Mouse (Mus musculus) intestine, postnatal 0 days (tissue): Measurements from ENCODE around the gene Jak2. TPM values are rescaled to one million over a fixed set of nuclear protein-coding genes. Genes with fewer than 3 reads are reported as not detected.

Experiments used
- ATAC-seq: fragments of 200-750 bp; cut with Nextera tagmentation; 2 replicates; pipeline ENCODE4 v1.8.0; 2017; ENCODE audit warnings: mild to moderate bottlenecking, moderate TSS enrichment, moderate library complexity
- H3K27ac ChIP-seq: fragments of 300-500 bp; sonication (generic); 2 replicates; pipeline ENCODE4 v1.5.1; 2014; ENCODE audit warnings: mild to moderate bottlenecking, low read depth, low read length, moderate library complexity
- H3K27me3 ChIP-seq: fragments of 300-500 bp; sonication (generic); replicated peaks from 2 replicates; pipeline ENCODE4 v1.6.1; 2014; ENCODE audit warnings: low read length, mixed read lengths; ENCODE audit not compliant: control insufficient read depth, insufficient read depth
- H3K36me3 ChIP-seq: fragments of 300-500 bp; sonication (generic); 2 replicates; pipeline ENCODE4 v1.6.1; 2014; ENCODE audit warnings: mild to moderate bottlenecking, moderate library complexity; ENCODE audit not compliant: control insufficient read depth, insufficient read depth
- H3K4me1 ChIP-seq: fragments of 300-500 bp; sonication (generic); replicated peaks from 2 replicates; pipeline ENCODE4 v1.6.1; 2014; ENCODE audit warnings: antibody characterized with exemption, low read length, mixed read lengths; ENCODE audit not compliant: control insufficient read depth, insufficient read depth
- H3K4me2 ChIP-seq: fragments of 300-500 bp; sonication (generic); replicated peaks from 2 replicates; pipeline ENCODE4 v1.6.1; 2014; ENCODE audit warnings: low read depth, mild to moderate bottlenecking, moderate library complexity
- H3K4me3 ChIP-seq: fragments of 300-500 bp; sonication (generic); 2 replicates; pipeline ENCODE4 v1.5.1; 2014; ENCODE audit warnings: low read depth, low read length
- H3K9ac ChIP-seq: fragments of 300-500 bp; sonication (generic); 2 replicates; pipeline ENCODE4 v1.6.1; 2014; ENCODE audit warnings: mild to moderate bottlenecking, low read depth, low read length
- H3K9me3 ChIP-seq: fragments of 300-500 bp; sonication (generic); 2 replicates; pipeline ENCODE4 v1.6.1; 2016; ENCODE audit warnings: mixed run types; ENCODE audit not compliant: control insufficient read depth
- CTCF ChIP-seq: sonication (generic); IDR thresholded peaks from 2 replicates; pipeline ENCODE4 v1.5.1; 2016; ENCODE audit warnings: low read depth, mild to moderate bottlenecking, control low read depth, antibody characterized with exemption, moderate library complexity
- WGBS: fragments of 180-500 bp; shearing (Covaris S2); extraction: QIAGEN DNeasy Blood & Tissue Kit; methylation state at CpG from one replicate; pipeline ENCODE4 v1.1.7; 2014; 5-methylcytosine and 5-hydroxymethylcytosine counted together
- polyA plus RNA-seq: library from polyadenylated mRNA; unstranded; fragments of >200 nt; fragmentation: Nextera tagmentation; extraction: Ambion mirVana; gene quantifications from 2 replicates; pipeline ENCODE4 v1.2.1, GENCODE M21; 2015

Gene Jak2
- polyA plus RNA-seq, 1 experiment from 2014 or later, result 11.2 TPM

DNA sequence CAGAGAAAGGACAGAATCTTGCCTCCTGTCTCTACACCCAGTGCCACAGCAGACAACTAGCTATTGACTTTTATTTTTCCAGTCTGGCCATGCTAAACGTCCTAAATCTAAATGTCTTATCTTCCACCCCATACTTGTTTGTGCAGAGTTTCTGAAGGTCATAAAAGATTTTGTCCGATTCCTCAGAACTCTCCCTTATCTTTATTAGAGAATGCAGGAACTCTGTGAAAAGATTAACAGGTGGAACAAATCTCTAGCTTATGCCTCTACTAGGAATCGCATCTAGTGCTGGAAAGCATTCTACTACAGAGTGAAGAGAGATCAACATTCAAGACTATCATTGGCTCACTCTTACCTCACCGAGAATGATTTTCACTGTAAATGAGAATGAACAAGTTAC, 1.7 kb upstream of the Jak2 start:
- no peak for TF ChIP-seq CTCF
- Histone ChIP-seq H3K36me3 (no peaks in the 10 kb centered on the region), H3K9ac (no peak overlapping the region), H3K27me3 (no peaks in the 10 kb centered on the region), H3K4me1 (0 out of 2 replicates have a peak, but pooled peaks cover 4% of the 10 kb centered on the region), H3K4me2 (peak overlapping the region; percentile 70), H3K9me3 (no peaks in the 10 kb centered on the region), H3K27ac (no peak overlapping the region), H3K4me3 (no peak overlapping the region)
- no peak for ATAC-seq
- WGBS, result 26% methylated on average over 4 of the region's 4 CpGs

DNA sequence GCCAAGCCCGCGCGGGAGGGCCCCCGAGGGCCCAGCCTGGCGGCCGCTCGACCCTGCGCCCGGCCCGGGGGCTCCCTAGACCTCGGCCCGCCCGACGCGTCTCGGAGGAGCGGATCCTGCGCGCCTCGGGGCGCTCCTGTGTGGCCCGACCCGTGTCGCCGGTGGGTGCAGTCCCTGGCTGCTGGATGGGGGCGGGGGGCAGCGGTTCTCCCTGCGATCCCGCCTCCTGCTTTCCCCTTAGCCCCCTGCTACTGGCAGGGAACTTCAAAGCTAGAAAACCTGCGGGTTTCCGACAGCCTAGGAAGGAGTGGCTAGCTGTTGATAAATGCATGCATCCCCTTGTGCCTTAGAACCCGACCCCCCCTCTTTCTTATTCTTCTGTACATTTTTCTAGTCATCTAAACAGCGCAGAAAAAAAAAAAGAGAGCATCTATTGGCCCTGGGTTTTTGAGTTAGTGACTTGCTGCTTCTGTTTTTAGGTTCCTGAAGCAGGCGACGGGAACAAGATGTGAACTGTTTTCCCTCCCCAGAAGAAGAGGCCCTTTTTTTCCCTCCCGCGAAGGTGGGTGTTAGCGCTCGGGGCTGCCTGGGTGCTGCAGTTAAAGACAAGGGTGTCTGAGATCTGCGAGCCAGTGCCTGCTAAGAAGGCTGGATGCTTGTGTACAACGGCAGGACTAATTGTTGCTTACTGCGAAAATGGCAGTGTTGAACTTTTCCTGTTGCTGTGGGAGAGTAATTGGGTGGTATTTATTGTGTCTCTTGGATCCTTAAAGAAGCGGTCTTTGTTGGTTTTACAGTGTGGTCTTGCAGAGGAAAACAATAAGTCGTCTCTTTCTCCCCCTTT, 552 bp downstream of the Jak2 start:
- 0 out of 2 replicates have a peak, but pooled peaks cover 4% of the 10 kb centered on the region for H3K4me1 ChIP-seq
- no peaks in the 10 kb centered on the region for H3K36me3 ChIP-seq
- peak overlapping the region; percentile 99 for H3K27ac ChIP-seq
- no peaks in the 10 kb centered on the region for H3K9me3 ChIP-seq
- peak overlapping the region; percentile 87 for H3K4me3 ChIP-seq
- H3K9ac ChIP-seq, result peak overlapping the region; percentile 91
- peak; percentile 45 for ATAC-seq
- peak overlapping the region; percentile 70 for H3K4me2 ChIP-seq
- no peak for TF ChIP-seq CTCF
- no peaks in the 10 kb centered on the region for H3K27me3 ChIP-seq
- under 1% methylated on average over 27 of the region's 44 CpGs for WGBS

DNA sequence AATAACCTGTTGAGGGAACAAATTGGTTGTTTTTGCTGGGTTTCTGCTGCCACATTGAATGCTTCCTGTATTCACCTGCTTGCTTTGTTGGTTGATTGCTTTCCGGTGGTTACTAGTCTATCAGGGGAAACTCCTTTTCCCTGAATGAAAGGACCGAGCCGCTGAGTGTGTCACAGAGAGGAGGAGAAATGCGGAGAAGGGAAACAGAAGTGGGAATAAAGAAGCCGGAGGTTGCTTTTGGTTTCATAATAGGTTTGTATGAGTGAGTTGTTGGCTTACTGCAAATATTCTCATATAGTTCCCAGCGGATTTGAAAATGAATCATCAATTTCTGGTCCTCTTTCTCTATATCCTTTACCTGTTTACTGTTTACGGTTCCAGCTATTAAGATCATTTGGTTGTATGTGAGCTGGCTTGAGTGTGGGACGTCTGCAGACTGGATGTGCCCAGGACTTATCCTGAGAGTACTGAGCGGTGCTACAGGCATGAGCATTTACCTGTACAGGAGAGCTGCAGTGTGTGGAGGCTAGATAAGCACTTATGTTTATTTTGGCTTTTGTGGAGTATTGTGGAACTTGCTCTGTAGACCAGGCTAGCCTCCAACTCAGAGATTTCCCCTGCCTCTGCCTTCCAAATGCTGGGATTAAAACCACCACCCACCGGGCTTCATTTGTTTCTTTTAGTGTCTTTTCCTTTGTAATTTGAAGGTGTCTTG, 1.4 kb downstream of the Jak2 start:
- ATAC-seq, result no peak
- Histone ChIP-seq H3K4me3 (peak overlapping the region; percentile 87), H3K27me3 (no peaks in the 10 kb centered on the region), H3K27ac (peak overlapping the region; percentile 99), H3K9ac (peak overlapping the region; percentile 91), H3K4me2 (peak overlapping the region; percentile 70), H3K9me3 (no peaks in the 10 kb centered on the region), H3K4me1 (0 out of 2 replicates have a peak, but pooled peaks cover 4% of the 10 kb centered on the region), H3K36me3 (no peaks in the 10 kb centered on the region)
- TF ChIP-seq CTCF, result no peak
- WGBS, result 19% methylated on average over 10 of the region's 10 CpGs

DNA sequence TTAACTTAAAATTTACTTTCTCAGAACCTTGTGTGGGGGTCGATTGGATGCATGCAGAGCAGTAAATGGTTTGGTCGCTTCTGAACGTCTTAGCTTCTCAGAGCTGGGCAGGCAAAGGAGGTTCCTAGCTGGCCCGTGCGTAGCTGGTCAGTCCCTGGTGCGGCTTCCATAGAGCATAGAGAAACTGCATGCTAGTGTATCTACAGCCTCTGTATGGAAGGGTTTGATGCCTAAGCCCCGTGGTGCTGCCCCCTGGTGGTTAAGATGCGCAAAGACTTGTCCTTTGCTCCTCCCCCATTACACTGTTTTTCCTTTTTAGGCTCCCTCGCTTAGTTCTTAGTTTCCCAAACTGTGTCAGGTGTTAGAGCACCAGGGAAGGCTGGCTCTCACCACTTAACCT, 2.1 kb downstream of the Jak2 start:
- Histone ChIP-seq H3K4me1 (0 out of 2 replicates have a peak, but pooled peaks cover 4% of the 10 kb centered on the region), H3K4me3 (peak overlapping the region; percentile 87), H3K9ac (0 out of 2 replicates have a peak overlapping the region, but pooled peaks have one; percentile 91), H3K36me3 (no peaks in the 10 kb centered on the region), H3K27me3 (no peaks in the 10 kb centered on the region), H3K9me3 (no peaks in the 10 kb centered on the region), H3K4me2 (peak overlapping the region; percentile 70), H3K27ac (peak overlapping the region; percentile 99; the same call in 1 of the 2 replicates)
- peak; percentile 99 for TF ChIP-seq CTCF
- 0 out of 2 replicates have a peak, but pooled peaks have one; percentile 10 for ATAC-seq
- WGBS, result 3% methylated on average over 9 of the region's 9 CpGs

DNA sequence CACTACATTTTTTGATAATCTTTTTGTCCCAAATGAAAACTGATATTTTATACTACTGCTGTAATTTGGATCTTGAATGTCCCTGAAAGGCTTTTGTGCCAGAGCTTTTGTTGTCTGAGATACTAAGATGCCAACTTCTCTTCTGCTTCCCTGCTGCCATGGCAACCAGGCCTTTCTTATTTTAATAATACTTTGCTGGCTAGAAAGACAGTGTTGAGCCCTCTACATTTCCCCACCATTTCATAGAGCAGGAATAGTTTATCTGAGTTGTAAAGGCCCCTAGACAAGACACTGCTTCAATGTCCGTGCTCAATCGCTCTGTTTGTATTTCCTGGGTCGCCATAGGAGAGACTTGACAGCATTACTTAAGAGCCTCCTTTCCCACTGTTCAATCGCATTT, 3.0 kb downstream of the Jak2 start:
- Histone ChIP-seq H3K36me3 (no peaks in the 10 kb centered on the region), H3K9me3 (no peaks in the 10 kb centered on the region), H3K4me2 (no peak overlapping the region), H3K9ac (no peak overlapping the region), H3K4me1 (no peaks in the 10 kb centered on the region), H3K27me3 (no peaks in the 10 kb centered on the region), H3K27ac (no peak overlapping the region), H3K4me3 (no peak overlapping the region)
- ATAC-seq, result no peak
- WGBS, result 65% methylated on average over 4 of the region's 4 CpGs
- TF ChIP-seq CTCF, result no peak

DNA sequence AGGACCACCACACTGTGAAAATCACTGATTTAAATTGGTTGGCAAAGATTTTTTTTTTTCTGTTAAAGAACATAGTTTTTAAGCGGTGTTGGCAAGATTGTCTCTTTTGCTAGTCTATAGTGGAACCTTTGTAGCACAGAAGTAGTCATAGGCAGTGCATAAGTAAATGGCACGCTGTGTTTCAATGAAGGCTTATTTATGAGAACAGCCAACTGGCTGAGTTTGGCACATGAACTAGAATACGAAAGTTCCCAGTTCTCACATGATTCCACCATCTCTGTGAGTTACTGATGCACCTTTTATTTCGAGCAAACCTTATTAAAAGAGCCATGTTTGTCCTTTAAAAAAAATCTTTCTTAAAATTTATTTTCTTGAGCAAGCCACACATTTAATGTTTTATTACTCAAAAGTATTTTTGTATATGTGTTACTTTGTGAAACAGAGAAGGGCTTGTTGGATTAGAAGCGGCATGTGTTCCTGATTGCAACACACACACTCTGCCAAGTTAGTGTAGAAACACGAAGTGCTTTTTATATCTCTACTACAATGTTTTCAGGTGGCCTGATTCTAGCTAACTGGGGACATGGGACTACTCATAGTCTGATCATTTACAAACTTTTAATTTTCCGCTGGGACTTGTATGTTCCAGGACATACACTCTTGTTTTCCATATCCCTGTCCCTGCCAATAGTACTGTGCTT, 3.8 kb downstream of the Jak2 start:
- Histone ChIP-seq H3K9me3 (no peaks in the 10 kb centered on the region), H3K4me3 (no peak overlapping the region), H3K4me2 (no peak overlapping the region), H3K27ac (no peak overlapping the region), H3K27me3 (no peaks in the 10 kb centered on the region), H3K36me3 (no peaks in the 10 kb centered on the region), H3K9ac (no peak overlapping the region), H3K4me1 (no peaks in the 10 kb centered on the region)
- 86% methylated on average over 7 of the region's 7 CpGs for WGBS
- no peak for TF ChIP-seq CTCF
- no peak for ATAC-seq
